Mouse (Mus musculus) cerebellum, adult 2 months (tissue): ENCODE measurements around the gene Slamf1. TPM values are rescaled to one million over a fixed set of nuclear protein-coding genes. Genes with fewer than 3 reads are reported as not detected.

Source experiments
- DNase-seq, 2 experiments: peaks; one replicate each; pipeline ENCODE4 v3.0.0; 2021
- H3K27ac ChIP-seq: fragments of 200-500 bp; 2 replicates; pipeline ENCODE4 v1.5.1; 2012; ENCODE audit warnings: low read length, control low read depth, inconsistent platforms; ENCODE audit not compliant: insufficient read depth
- H3K27me3 ChIP-seq: fragments of 200-500 bp; 2 replicates; pipeline ENCODE4 v1.6.1; 2012; ENCODE audit warnings: inconsistent platforms, mild to moderate bottlenecking, low read length, moderate library complexity; ENCODE audit not compliant: control insufficient read depth, insufficient read depth
- H3K4me1 ChIP-seq: fragments of 200-500 bp; 2 replicates; pipeline ENCODE4 v1.6.1; 2011; ENCODE audit warnings: low read length; ENCODE audit not compliant: control insufficient read depth, insufficient read depth
- H3K4me3 ChIP-seq: fragments of 200-500 bp; replicated peaks from 2 replicates; pipeline ENCODE3; 2011; ENCODE audit warnings: mild to moderate bottlenecking, low read depth, low read length, control low read depth; ENCODE audit not compliant: insufficient read depth
- CTCF ChIP-seq: fragments of 200-500 bp; IDR thresholded peaks from 2 replicates; pipeline ENCODE4 v1.5.1; 2011; ENCODE audit warnings: low read depth, mild to moderate bottlenecking, control low read depth, low read length, moderate library complexity, borderline replicate concordance; ENCODE audit not compliant: insufficient read depth
- POLR2A ChIP-seq: fragments of 200-500 bp; IDR thresholded peaks from 2 replicates; pipeline ENCODE4 v1.6.1; 2011; ENCODE audit warnings: low read length, control low read depth, borderline replicate concordance; ENCODE audit not compliant: insufficient read depth
- WGBS: fragments of 180-500 bp; shearing (Covaris S2); methylation state at CpG from one replicate; pipeline ENCODE4 v1.1.7; 2018; 5-methylcytosine and 5-hydroxymethylcytosine counted together
- polyA plus RNA-seq: library from polyadenylated mRNA; depleted of rRNA; stranded (reverse); fragments of >200 nt; gene quantifications from 2 replicates; pipeline ENCODE4 v1.2.3, GENCODE M21; 2012; rRNA removed

Slamf1 gene
- polyA plus RNA-seq, 1 experiment = not detected

GRCm38 (mm10) chr1:171845035-171845754, 78.3 kb downstream of the Slamf1 start:
- Histone ChIP-seq H3K4me1 (no peaks in the 10 kb centered on the region), H3K27me3 (no peaks in the 10 kb centered on the region), H3K4me3 (no peak overlapping the region), H3K27ac (no peak overlapping the region)
- TF ChIP-seq POLR2A = no peak
- TF ChIP-seq CTCF = no peak
- 75% methylated on average over 5 of the region's 5 CpGs for WGBS
- no peak for DNase-seq

GRCm38 (mm10) chr1:171848201-171848600, 81.3 kb downstream of the Slamf1 start:
- DNase-seq = no peak
- H3K27me3 ChIP-seq = no peaks in the 10 kb centered on the region
- no peak overlapping the region for H3K4me3 ChIP-seq
- H3K27ac ChIP-seq = no peak overlapping the region
- no peak for TF ChIP-seq CTCF
- no peak for TF ChIP-seq POLR2A
- no peaks in the 10 kb centered on the region for H3K4me1 ChIP-seq

- 75% methylated on average over 4 of the region's 4 CpGs for WGBS
- no peak overlapping the region for H3K27ac ChIP-seq
- no peaks in the 10 kb centered on the region for H3K4me1 ChIP-seq
- no peak for TF ChIP-seq POLR2A
- DNase-seq = no peak
- H3K27me3 ChIP-seq = no peaks in the 10 kb centered on the region
- no peak overlapping the region for H3K4me3 ChIP-seq
Measured at GRCm38 (mm10) chr1:171848757-171849156, 81.8 kb downstream of the Slamf1 start.

- DNase-seq = no peak
- TF ChIP-seq CTCF = no peak
- TF ChIP-seq POLR2A = no peak
- no peaks in the 10 kb centered on the region for H3K4me1 ChIP-seq
- no peak overlapping the region for H3K27ac ChIP-seq
- no peaks in the 10 kb centered on the region for H3K27me3 ChIP-seq
- no peak overlapping the region for H3K4me3 ChIP-seq
- WGBS = 88% methylated on average over 5 of the region's 5 CpGs
Measured at GRCm38 (mm10) chr1:171849454-171849853, 82.5 kb downstream of the Slamf1 start.

Other genes with a start within 250 kb of the Slamf1 start
- not detected in 2 replicates for gene Itln1, start 231.8 kb upstream of the Slamf1 start, polyA plus RNA-seq
- 0.05 TPM in 1 of 2 replicates, not detected in the other for gene Cd244a, start 207.9 kb upstream of the Slamf1 start, polyA plus RNA-seq
- 0.14 and 0.16 TPM in 2 replicates for gene Ly9, start 159.7 kb upstream of the Slamf1 start, polyA plus RNA-seq
- 0.03 and 0.08 TPM in 2 replicates for gene Slamf7, start 114.1 kb upstream of the Slamf1 start, polyA plus RNA-seq
- gene Cd48, start 85.1 kb upstream of the Slamf1 start, polyA plus RNA-seq = 0.55 and 0.69 TPM in 2 replicates
- 0.90 and 1.0 TPM in 2 replicates for gene Cd84, start 72.6 kb downstream of the Slamf1 start, polyA plus RNA-seq
- 0.08 and 0.10 TPM in 2 replicates for gene Gm10521, start 128.5 kb downstream of the Slamf1 start, polyA plus RNA-seq
- 0.11 TPM in 1 of 2 replicates, not detected in the other for gene Slamf6, start 150.4 kb downstream of the Slamf1 start, polyA plus RNA-seq